Mouse (Mus musculus) lung, postnatal 4 days (tissue): Measurements from ENCODE around the gene Gm42417.
A peak's percentile ranks its signal among the peaks of the same experiment; 100 is the strongest.

ENCODE experiments used
- DNase-seq, 2 experiments: peaks; one replicate each; pipeline ENCODE4 v3.0.0; 2021

Gene Gm42417

DNA sequence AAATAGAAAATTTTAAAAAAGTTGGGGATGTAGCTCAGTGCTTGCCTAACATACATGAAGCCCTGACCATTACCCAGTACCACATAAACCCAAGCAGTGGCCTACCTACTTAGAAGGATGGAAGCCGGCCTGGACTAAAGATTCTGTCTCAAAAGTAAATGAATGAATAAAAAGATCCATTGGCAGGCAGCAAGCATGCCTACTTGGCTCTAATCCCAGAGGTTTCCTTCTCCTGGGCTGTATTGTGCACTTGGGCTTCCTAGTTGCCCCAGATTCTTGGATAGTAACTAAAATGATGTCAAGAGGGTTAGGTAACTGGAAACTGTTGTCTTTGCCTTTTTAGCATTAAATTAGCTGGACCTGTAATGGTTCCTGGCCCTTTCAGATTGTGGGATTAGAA lies 25.9 kb downstream of the Gm42417 start:
- no peak for DNase-seq

- DNase-seq, result no peak
Measured at GRCm38 (mm10) chr1:36512966-36513280, 26.3 kb downstream of the Gm42417 start.

DNA sequence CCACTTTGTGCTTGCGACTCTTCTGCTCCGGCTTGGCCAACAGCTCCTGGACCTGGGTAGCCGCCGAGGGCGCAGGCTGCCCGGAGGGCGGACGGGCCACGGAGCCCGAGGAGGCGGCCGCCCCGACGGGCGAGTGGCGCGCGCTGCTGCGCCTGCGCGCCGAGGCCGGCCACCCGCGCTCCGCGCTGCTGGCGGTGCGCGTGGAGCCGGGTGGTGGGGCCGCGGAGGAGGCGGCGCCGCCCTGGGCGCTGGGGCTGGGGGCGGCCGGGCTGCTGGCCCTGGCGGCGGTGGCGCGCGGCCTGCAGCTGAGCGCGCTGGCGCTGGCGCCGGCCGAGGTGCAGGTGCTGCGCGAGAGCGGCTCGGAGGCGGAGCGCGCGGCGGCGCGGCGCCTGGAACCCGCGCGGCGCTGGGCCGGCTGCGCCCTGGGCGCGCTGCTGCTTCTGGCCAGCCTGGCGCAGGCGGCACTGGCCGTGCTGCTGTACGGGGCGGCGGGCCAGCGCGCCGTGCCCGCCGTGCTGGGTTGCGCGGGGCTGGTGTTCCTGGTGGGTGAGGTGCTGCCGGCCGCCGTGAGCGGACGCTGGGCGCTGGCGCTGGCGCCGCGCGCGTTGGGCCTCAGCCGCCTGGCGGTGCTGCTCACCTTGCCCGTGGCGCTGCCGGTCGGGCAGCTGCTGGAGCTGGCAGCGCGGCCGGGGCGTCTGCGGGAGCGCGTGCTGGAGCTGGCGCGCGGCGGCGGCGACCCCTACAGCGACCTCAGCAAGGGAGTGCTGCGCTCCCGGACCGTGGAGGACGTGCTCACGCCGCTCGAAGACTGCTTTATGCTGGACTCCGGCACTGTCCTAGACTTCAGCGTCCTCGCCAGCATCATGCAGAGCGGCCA lies 26.9 kb downstream of the Gm42417 start:
- DNase-seq, result peak; percentile 58 to 68

DNA sequence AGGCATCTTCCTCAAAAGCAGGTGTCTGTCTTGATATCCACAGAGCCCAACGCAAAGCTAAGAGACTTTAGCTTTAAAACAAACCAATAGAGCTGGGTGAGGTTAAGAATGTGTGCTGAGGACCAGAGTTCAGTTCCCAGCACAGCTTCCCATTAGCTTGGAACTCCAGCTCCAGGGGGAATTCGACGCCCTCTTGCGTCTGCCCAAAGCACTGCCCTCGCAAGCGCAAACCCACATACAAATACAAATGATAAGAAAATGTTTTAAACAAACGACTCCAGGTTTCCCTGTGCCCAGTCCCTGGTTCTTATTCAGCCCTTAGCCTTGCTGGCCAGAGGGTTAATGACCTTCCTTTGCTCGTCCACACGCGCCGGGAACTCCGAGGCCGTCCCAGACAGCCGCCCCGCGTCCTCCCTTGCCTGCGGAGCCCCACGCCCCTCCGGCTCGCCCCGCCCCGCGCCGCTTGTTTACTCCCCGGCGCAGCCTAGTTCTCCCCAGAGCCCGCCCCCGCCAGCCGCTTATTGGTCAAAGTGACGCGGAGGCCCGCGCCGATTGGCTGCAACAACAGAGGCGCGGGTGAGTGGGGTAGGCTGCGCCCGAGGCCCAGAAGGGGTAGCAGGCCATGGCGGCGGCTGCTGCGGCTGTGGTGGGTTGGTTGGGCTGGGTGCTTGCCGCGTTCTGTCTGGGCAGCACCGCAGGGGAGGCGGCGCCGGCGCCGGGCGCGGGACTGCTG lies 27.8 kb downstream of the Gm42417 start, which contains the start of gene Cnnm3:
Gene Cnnm3, plus strand, starts transcription at position 579 of the 733 bp plus-strand sequence.
- DNase-seq, result peak; percentile 100

DNA sequence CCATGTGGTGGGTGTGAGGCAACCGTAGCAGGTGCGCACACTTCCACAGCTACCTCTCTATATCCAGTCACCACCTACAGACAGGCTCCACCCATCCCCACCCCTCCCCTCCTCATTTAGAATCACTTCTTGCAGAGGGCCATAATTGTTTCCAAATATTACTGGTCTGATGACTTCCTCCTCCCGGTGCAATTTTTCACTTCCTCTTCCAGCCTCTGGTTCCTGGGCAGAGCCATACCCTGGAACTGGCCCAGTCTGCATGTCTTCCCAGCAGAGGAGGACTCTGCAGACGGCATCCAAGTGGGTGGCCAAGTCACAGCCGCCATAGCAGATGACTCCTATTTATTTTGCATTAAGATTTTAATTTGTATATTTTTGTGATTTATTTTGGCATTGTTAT lies 31.0 kb downstream of the Gm42417 start:
- DNase-seq, result peak; percentile 46

DNA sequence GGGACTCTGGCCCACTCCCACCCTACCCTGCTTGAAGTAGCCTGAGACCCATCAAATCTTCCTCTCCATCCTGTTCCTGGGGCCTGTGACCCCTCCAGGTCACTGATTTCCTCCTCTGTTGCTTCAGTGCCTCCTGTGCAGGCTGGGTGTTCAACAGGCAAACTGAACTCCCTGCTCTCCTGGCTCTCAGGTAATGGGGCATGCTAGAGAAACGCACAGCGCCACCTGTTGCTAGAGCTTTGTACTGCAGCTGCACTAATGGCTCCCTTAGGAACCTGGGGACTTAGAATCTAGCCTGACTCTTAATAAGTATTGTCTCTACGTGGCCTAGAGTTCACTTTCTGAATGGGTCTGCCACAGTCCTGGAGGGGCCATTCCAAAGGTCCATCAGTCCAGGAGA lies 38.0 kb downstream of the Gm42417 start:
- DNase-seq, result peak; percentile 57 to 78

GRCm38 (mm10) chr1:36497312-36497711 lies 41.9 kb downstream of the Gm42417 start:
- DNase-seq, result no peak

GRCm38 (mm10) chr1:36496719-36497118 lies 42.5 kb downstream of the Gm42417 start:
- DNase-seq, result peak in 1 of 2 experiments; percentile 27

GRCm38 (mm10) chr1:36493299-36493698 lies 45.9 kb downstream of the Gm42417 start:
- no peak for DNase-seq

- peak; percentile 69 to 74 for DNase-seq
Measured at GRCm38 (mm10) chr1:36492416-36493139, 46.7 kb downstream of the Gm42417 start.

- DNase-seq, result no peak
Measured at GRCm38 (mm10) chr1:36489661-36490060, 49.6 kb downstream of the Gm42417 start.

DNA sequence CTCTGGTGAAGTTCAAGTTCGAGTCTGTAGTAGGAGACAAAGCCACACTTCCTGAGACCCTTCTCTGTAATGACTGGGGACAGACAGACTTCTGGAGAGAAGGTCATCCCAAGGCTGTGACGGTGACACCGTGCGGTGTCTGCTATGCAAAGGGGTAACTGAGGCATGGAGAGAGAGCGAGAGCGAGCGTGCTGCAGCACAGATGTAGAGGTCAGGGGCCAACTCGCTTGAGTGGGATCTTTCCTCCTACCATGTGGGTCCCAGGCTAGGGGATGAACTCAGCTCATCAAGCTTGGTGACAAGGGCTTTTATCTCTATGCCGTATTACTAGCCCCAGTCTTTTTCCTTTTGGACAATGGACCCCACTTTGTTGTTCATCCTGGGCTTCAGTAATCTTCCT lies 52.1 kb downstream of the Gm42417 start:
- DNase-seq, result no peak

DNA sequence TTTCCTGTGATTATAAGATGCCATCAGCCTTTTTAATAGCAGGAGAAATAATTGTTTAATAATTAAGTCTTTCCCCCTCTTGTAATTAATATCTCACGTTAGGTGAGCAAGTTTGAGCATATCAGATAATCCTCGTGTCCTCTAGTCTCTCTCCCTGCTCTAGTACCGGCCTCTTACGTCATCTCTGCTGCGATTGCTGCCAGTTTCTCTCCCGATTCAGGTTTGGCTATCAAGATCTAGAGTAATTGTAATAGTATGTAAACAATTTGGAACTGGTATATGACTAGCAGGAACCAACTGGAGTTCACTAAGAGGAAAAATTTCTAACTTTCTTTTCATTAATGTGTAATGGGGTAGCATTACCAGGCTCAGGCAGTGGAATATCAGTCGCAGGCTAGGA lies 54.1 kb downstream of the Gm42417 start:
- DNase-seq, result no peak

DNA sequence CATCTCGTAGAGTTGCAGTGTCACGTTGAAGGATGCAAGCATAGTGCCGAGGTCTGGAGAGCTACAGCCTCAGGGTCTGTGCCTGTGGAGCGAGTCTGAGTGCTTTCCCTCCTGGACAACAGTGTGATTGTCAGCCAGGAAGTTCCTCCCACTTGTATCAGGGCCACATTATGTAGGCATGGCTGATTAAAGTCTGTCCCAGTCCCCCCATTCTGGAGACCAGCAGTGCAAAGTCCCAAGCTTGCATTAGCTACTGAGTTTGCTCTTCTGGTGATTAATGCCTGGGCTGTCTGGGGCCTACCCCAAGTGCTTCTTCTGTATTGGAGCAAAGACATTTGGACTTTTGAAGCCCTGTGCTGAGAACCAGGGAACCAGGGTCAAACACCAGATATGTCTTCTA lies 55.4 kb downstream of the Gm42417 start:
- DNase-seq, result no peak
